Mouse (Mus musculus) heart, adult 2 months (tissue): Measurements from ENCODE around the gene Asap2.

Source experiments
- CTCF ChIP-seq: fragments of 200-600 bp; IDR thresholded peaks from 2 replicates; pipeline ENCODE4 v1.8.1; 2022; ENCODE audit warnings: antibody characterized with exemption, mild to moderate bottlenecking, moderate library complexity
- EP300 ChIP-seq: fragments of 200-500 bp; IDR thresholded peaks from 2 replicates; pipeline ENCODE4 v1.6.1; 2011; ENCODE audit warnings: low read depth, low read length, control low read depth; ENCODE audit not compliant: insufficient read depth
- POLR2A ChIP-seq: fragments of 200-500 bp; IDR thresholded peaks from 2 replicates; pipeline ENCODE4 v1.6.1; 2011; ENCODE audit warnings: mild to moderate bottlenecking, low read depth, low read length, control low read depth; ENCODE audit not compliant: insufficient read depth

DNA sequence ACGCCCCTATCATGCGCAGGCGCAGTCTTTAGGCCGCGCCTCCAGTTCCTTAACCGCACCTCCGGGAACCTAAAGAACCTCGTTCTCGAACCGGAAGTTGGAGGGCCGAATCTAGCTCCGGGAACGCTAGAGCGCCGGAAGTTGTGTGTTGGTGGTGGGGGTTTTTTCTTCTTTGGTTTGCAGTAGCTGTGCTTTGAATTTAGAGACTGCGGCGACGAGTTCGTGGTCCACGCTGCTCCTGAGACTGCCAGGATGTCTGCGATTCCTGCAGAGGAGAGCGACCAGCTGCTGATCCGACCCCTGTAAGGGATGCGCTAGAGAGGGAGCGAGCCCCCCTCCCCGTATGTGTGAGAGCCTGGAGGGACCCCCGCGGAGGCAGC, 296.0 kb downstream of the Asap2 start, which contains the start of gene Itgb1bp1:
- 0 out of 2 replicates have a peak, but pooled peaks have one; percentile 9 for TF ChIP-seq CTCF
- peak; percentile 61; the same call in 1 of the 2 replicates for TF ChIP-seq POLR2A
- no peak; the same call in 1 of the 2 replicates for TF ChIP-seq EP300
